Mouse (Mus musculus) embryonic facial prominence, embryonic 12.5 days (tissue): ENCODE results near the gene Cpne7. TPM values are rescaled to one million over a fixed set of nuclear protein-coding genes. Genes with fewer than 3 reads are reported as not detected.
A peak's percentile ranks its signal among the peaks of the same experiment; 100 is the strongest.
"Not testable (repeated sequence)": the region's sequence is repeated elsewhere in the genome, so short reads cannot be mapped to it uniquely, and the experiment has no call there.

Experiments used
- ATAC-seq: fragments of 200-750 bp; cut with Nextera tagmentation; 2 replicates; pipeline ENCODE4 v1.8.0; 2017; ENCODE audit not compliant: insufficient number of reproducible peaks, insufficient read depth, low FRiP score, low TSS enrichment
- H3K27ac ChIP-seq: fragments of 300-500 bp; sonication (generic); 2 replicates; pipeline ENCODE4 v1.5.1; 2016; ENCODE audit warnings: mild to moderate bottlenecking
- H3K27me3 ChIP-seq: fragments of 300-500 bp; sonication (generic); 2 replicates; pipeline ENCODE4 v1.6.1; 2016; ENCODE audit warnings: mild to moderate bottlenecking, moderate library complexity
- H3K36me3 ChIP-seq: fragments of 300-500 bp; sonication (generic); 2 replicates; pipeline ENCODE4 v1.6.1; 2016; ENCODE audit warnings: mild to moderate bottlenecking
- H3K4me1 ChIP-seq: fragments of 300-500 bp; sonication (generic); 2 replicates; pipeline ENCODE4 v1.6.1; 2016
- H3K4me2 ChIP-seq: fragments of 300-500 bp; sonication (generic); replicated peaks from 2 replicates; pipeline ENCODE4 v1.6.1; 2016; ENCODE audit warnings: mild to moderate bottlenecking, moderate library complexity
- H3K4me3 ChIP-seq: fragments of 300-500 bp; sonication (generic); 2 replicates; pipeline ENCODE4 v1.5.1; 2016; ENCODE audit warnings: mild to moderate bottlenecking
- H3K9ac ChIP-seq: fragments of 300-500 bp; sonication (generic); 2 replicates; pipeline ENCODE4 v1.6.1; 2016; ENCODE audit warnings: mild to moderate bottlenecking, moderate library complexity
- H3K9me3 ChIP-seq: fragments of 300-500 bp; sonication (generic); 2 replicates; pipeline ENCODE4 v1.6.1; 2016; ENCODE audit warnings: mild to moderate bottlenecking, moderate library complexity
- WGBS: fragments of 180-500 bp; shearing (Covaris S2); methylation state at CpG from one replicate; pipeline ENCODE4 v1.1.7; 2016; 5-methylcytosine and 5-hydroxymethylcytosine counted together
- polyA plus RNA-seq: library from polyadenylated mRNA; unstranded; fragments of >200 nt; fragmentation: Nextera tagmentation; extraction: Ambion mirVana; gene quantifications from 2 replicates; pipeline ENCODE4 v1.2.1, GENCODE M21; 2016

The Cpne7 gene
- polyA plus RNA-seq, 1 experiment from 2014 or later, result 1.4 TPM

DNA sequence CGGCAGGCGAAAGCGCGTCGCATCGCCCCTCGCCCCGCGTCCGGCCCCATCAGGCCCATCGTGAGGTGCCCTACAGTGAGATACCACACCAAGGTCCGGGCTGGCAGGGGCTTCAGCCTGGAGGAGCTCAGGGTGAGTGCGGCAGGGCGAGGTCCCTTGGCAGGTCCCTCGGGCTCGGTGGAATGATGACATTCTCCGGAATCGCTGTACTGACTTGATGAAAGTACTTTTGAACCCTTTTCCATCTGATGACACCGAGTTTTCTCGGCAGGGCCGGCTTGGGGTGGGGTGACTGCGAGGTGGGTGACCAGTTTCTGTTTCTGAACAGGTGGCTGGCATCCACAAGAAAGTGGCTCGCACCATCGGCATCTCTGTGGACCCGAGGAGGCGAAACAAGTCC lies 14.3 kb upstream of the Cpne7 start:
- Histone ChIP-seq H3K4me3 (peak overlapping the region; percentile 82), H3K27ac (peak overlapping the region; percentile 94), H3K4me2 (peak overlapping the region; percentile 84), H3K36me3 (peaks cover 32% of the 10 kb centered on the region), H3K9ac (peak overlapping the region; percentile 98)
- 1% methylated on average over 25 of the region's 26 CpGs for WGBS
- not testable (repeated sequence) for H3K4me1 ChIP-seq, H3K27me3 ChIP-seq, H3K9me3 ChIP-seq
- ATAC-seq, result peak; percentile 11; the same call in 1 of the 2 replicates

DNA sequence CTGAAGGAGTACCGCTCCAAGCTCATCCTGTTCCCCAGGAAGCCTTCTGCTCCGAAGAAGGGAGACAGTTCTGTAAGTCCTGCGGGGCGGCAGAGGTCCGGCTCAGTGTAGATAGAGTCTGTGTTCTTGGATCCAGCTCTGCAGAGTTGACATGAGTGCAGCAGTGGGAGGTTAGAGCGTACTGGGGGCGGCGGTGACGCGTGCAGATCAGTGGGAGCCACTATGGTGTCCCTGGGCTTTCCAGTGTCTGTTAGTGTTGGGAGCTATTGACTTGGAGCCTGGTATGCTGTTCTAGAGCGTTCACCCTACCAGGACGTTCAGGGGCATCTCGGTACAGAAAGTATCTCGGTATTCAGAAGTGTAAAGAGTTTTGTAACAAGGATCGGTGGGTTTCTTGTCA lies 13.9 kb upstream of the Cpne7 start:
- Histone ChIP-seq H3K9ac (peak overlapping the region; percentile 98), H3K36me3 (peaks cover 27% of the 10 kb centered on the region), H3K27me3 (no peaks in the 10 kb centered on the region), H3K4me2 (peak overlapping the region; percentile 84), H3K27ac (peak overlapping the region; percentile 94), H3K9me3 (no peaks in the 10 kb centered on the region), H3K4me1 (peaks cover 9% of the 10 kb centered on the region), H3K4me3 (peak overlapping the region; percentile 82)
- no peak for ATAC-seq
- WGBS, result 16% methylated on average over 15 of the region's 15 CpGs

DNA sequence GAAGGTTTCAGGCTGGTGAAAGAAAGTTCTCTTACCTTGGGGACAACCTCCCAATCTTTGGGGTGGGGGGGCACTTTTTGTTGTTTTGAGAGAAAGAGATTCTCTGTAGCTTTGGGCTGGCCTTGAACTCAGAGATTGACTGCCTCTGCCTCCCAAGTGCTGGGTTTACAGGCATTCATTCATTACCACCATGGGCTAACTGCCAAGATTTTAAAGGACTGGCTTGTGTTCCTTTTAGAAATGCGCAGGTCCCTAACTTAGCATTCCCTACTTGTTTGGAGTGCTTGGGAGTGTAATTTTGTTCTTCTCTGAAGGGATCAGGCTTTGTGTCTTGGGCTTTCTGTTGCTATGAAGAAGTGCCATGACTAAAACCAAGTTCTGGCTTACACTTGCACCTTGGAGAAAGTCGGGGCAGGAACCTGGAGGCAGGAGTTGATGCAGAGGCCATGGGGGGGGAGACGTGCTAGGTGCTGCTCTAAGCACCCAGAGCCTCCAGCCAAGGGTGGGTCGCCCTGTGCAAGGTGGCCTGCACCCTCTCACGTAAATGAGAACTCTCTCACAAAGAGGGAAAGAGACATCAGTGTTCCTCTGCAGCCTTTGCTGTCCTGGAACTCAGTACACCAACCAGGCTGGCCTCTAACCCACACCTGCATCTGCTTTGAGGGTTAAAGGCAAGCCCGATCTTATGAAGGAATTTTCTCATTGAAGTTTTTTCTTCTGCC lies 13.0 kb upstream of the Cpne7 start:
- Histone ChIP-seq H3K36me3 (peaks cover 24% of the 10 kb centered on the region), H3K9me3 (no peaks in the 10 kb centered on the region), H3K4me3 (peak overlapping the region; percentile 82; the same call in 1 of the 2 replicates), H3K27me3 (no peaks in the 10 kb centered on the region), H3K4me1 (peaks cover 9% of the 10 kb centered on the region), H3K27ac (0 out of 2 replicates have a peak overlapping the region, but pooled peaks have one; percentile 94), H3K9ac (peak overlapping the region; percentile 98), H3K4me2 (peak overlapping the region; percentile 84)
- WGBS, result 82% methylated on average over 6 of the region's 6 CpGs
- ATAC-seq, result no peak

DNA sequence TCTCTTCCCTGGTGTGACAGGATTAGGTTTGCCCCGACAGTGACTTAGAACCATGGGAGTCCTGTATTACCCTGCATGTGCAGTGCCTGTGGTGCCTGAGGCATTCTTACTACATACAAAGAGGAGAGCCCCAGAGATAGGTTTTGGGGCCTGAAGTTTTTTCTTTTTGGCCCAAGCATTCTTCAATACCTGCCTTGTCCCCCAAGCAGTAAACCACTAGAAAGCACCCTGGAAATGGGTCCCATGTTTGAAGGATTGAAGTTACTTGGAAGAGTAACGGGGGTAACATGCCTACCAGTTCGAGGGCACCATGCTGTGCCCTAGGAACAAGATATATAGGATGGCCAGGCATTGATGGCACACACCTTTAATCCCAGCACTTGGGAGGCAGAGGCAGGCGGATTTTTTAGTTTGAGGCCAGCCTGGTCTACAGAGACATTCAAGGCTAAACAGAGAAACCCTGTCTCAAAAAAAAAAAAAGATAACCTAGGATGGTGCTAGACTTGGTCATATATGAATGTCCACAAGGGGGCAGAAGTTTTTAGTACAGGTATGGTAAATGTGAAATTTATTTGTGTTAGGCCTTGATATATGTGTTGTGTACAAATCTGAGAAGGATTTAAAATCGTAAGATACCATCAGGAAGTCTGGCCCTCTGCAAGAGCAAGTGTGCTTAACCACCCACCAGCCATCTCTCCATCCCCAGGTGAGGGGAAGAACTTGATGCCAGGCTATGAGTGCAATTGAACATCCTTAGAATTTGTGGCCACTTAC lies 11.4 kb upstream of the Cpne7 start:
- Histone ChIP-seq H3K4me3 (no peak overlapping the region), H3K9me3 (no peaks in the 10 kb centered on the region), H3K4me2 (no peak overlapping the region), H3K27ac (no peak overlapping the region), H3K36me3 (peaks cover 24% of the 10 kb centered on the region), H3K27me3 (no peaks in the 10 kb centered on the region), H3K9ac (no peak overlapping the region), H3K4me1 (peaks cover 9% of the 10 kb centered on the region)
- ATAC-seq, result no peak
- 63% methylated on average over 5 of the region's 5 CpGs for WGBS

DNA sequence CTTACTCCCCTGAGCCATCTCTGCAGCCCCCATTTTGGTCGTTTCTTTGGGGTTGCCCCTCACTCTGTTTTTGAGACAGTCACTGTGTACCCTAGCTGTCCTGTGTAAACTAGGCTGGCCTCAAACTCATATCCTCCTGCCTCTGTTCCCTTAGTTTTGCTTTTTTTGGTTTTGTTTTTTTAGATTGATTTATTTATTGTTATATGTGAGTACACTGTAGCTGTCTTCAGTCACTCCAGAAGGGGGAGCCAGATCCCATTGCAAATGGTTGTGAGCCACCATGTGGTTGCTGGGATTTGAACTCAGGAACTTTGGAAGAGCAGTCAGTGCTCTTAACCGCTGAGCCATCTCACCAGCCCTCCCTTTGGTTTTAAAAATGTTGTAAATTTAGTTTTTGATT lies 10.6 kb upstream of the Cpne7 start:
- Histone ChIP-seq H3K27ac (no peak overlapping the region), H3K4me1 (peaks cover 9% of the 10 kb centered on the region), H3K4me3 (no peak overlapping the region), H3K9ac (no peak overlapping the region), H3K4me2 (no peak overlapping the region), H3K36me3 (peaks cover 24% of the 10 kb centered on the region), H3K27me3 (no peaks in the 10 kb centered on the region), H3K9me3 (no peaks in the 10 kb centered on the region)
- ATAC-seq, result no peak
- 51% methylated on average over 2 of the region's 2 CpGs for WGBS

DNA sequence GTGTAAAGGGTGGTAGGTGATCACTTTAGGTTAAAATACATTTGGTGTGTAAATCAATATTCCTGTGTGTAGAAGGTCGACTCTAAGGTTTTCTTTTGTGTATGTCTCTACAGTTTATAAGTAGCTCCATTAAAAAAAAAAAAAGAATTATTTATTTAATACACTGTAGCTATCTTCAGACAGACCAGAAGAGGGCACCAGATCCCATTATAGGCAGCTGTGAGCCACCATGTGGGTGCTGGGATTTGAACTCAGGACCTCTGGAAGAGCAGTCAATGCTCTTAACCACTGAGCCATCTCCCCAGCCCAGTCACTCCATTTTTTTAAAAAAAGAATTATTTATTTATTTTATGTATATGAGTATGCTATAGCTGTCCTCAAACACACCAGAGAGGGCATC lies 9.2 kb upstream of the Cpne7 start:
- no peak overlapping the region for H3K4me2 ChIP-seq
- peaks cover 24% of the 10 kb centered on the region for H3K36me3 ChIP-seq
- WGBS, result 63% methylated on average over 1 of the region's 1 CpGs
- H3K4me1 ChIP-seq, result peaks cover 9% of the 10 kb centered on the region
- H3K27me3 ChIP-seq, result no peaks in the 10 kb centered on the region
- no peaks in the 10 kb centered on the region for H3K9me3 ChIP-seq
- no peak overlapping the region for H3K9ac ChIP-seq
- ATAC-seq, result no peak
- H3K4me3 ChIP-seq, result no peak overlapping the region
- H3K27ac ChIP-seq, result no peak overlapping the region

DNA sequence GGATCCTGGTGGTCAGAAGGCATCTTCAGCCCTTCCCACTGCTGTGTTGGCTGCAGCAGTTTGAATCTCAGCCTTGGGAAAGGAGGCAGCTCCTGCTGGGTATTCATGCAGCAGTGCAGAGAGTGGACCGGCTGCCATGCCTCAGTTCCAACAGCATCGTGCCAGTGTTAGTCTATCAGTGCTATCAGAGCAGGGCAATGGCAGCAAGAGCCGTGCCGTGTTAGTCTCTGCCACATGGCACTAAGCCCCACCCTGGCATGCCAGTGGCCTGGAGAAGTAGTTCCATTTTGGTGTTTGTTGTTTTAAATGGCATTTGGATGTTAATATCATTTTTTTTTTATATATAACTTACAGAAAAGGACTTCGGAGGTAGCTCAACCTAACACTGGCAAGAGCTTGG lies 8.2 kb upstream of the Cpne7 start:
- Histone ChIP-seq H3K9ac (no peak overlapping the region), H3K27me3 (no peaks in the 10 kb centered on the region), H3K4me2 (no peak overlapping the region), H3K27ac (no peak overlapping the region), H3K4me3 (no peak overlapping the region), H3K36me3 (peaks cover 15% of the 10 kb centered on the region), H3K4me1 (peaks cover under 1% of the 10 kb centered on the region), H3K9me3 (no peaks in the 10 kb centered on the region)
- 82% methylated on average over 5 of the region's 5 CpGs for WGBS
- no peak for ATAC-seq

DNA sequence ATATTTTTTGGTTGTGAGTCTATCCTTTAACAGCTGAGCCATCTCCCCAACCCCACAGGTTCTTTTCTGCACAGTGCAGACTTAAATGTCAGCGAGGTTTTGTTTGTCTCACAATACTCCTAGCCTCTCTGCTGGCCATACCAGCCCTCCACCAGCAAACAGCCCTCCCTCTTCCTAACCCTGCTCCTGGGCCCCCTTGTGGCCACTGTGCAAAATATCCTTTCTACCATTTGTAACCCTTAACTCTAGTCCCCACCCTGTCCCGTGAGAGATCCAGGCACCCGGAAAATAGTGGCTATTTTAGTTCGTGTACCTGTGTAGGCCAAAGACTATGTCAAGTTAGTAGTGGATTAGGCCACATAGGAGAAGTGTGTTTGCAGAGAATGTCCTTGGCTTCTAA lies 6.5 kb upstream of the Cpne7 start:
- 13% methylated on average over 4 of the region's 4 CpGs for WGBS
- no peak overlapping the region for H3K27ac ChIP-seq
- H3K36me3 ChIP-seq, result no peaks in the 10 kb centered on the region
- no peak overlapping the region for H3K9ac ChIP-seq
- H3K4me2 ChIP-seq, result no peak overlapping the region
- no peaks in the 10 kb centered on the region for H3K4me1 ChIP-seq
- peaks cover 4% of the 10 kb centered on the region for H3K27me3 ChIP-seq
- no peaks in the 10 kb centered on the region for H3K9me3 ChIP-seq
- no peak overlapping the region for H3K4me3 ChIP-seq
- no peak for ATAC-seq

DNA sequence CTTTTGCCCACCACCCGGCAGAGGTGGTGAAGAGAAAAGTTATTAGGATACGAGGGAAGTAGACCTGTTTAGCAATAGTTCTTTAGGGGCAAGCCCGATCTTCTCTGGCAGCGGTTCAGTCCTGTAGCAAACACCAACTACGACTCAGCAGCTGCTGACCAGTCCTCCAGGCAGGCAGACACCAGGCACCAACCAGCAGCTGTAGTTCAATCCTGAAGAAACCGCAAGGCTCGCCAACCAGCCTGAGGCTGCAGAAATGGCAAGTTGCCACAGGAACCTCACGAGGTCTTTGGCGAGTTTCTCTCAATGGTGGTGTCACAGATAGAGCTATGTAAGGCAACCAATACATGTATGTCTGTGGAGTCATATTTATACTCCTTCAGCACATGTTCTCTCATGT lies 4.3 kb upstream of the Cpne7 start:
- Histone ChIP-seq H3K4me2 (no peak overlapping the region), H3K9ac (no peak overlapping the region), H3K27me3 (peaks cover 27% of the 10 kb centered on the region), H3K4me3 (no peak overlapping the region), H3K36me3 (no peaks in the 10 kb centered on the region), H3K4me1 (peaks cover 11% of the 10 kb centered on the region), H3K9me3 (no peaks in the 10 kb centered on the region), H3K27ac (no peak overlapping the region)
- 79% methylated on average over 9 of the region's 9 CpGs for WGBS
- ATAC-seq, result no peak

DNA sequence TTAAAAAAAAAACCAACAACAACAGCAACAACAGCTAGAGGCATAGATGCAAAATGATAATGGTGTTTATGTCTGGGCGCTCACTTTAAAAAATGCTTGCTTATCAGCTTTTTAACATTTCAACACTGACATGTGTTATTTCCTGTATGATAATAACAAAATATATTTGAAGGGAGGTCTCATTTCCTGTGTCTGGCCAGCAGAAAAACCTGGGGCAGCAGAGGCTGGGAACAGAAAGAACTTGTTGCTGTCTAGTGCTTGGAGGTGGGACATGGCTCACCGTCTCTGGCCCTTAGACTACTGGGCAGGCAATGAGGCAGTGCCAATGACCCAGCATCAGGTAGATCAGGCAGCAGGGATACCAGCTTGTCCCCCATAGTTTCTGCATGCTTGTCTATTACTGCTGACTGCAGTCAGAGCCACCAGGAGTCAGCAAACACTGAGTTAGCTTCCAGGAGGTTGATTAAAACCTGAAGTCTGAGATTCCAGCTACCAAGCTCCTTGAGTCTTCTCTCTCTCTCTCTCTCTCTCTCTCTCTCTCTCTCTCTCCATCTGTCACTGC lies 3.2 kb upstream of the Cpne7 start:
- no peak overlapping the region for H3K9ac ChIP-seq
- H3K36me3 ChIP-seq, result no peaks in the 10 kb centered on the region
- 46% methylated on average over 2 of the region's 2 CpGs for WGBS

DNA sequence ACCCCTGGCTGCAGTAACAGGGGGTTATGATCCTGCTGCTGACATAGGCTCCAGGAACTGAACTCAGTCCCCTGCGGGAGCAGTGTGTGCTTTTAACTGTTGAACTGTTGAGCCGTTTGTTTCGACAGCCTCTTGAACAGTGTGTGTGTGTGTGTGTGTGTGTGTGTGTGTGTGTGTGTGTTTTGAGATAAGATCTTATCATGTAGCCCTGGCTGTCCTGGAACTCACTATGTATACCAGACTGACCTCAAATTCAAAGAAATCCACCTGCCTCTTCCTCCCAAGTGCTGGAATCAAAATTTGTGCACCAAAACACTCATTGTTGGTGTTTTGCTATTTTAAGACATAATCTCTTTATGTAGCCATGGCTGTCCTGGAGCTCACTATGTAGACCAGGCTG lies 2.5 kb upstream of the Cpne7 start:
- Histone ChIP-seq H3K9ac (no peak overlapping the region), H3K4me2 (no peak overlapping the region), H3K4me3 (no peak overlapping the region), H3K4me1 (peaks cover 15% of the 10 kb centered on the region), H3K36me3 (no peaks in the 10 kb centered on the region), H3K27ac (no peak overlapping the region), H3K9me3 (no peaks in the 10 kb centered on the region), H3K27me3 (peaks cover 44% of the 10 kb centered on the region)
- no peak for ATAC-seq
- WGBS, result 49% methylated on average over 3 of the region's 3 CpGs

More for the DNA sequence above, 3.2 kb upstream of the Cpne7 start:
- H3K4me2 ChIP-seq, result no peak overlapping the region
- no peak overlapping the region for H3K27ac ChIP-seq
- ATAC-seq, result no peak
- H3K4me3 ChIP-seq, result no peak overlapping the region
- H3K4me1 ChIP-seq, result peaks cover 15% of the 10 kb centered on the region
- peaks cover 38% of the 10 kb centered on the region for H3K27me3 ChIP-seq
- no peaks in the 10 kb centered on the region for H3K9me3 ChIP-seq

DNA sequence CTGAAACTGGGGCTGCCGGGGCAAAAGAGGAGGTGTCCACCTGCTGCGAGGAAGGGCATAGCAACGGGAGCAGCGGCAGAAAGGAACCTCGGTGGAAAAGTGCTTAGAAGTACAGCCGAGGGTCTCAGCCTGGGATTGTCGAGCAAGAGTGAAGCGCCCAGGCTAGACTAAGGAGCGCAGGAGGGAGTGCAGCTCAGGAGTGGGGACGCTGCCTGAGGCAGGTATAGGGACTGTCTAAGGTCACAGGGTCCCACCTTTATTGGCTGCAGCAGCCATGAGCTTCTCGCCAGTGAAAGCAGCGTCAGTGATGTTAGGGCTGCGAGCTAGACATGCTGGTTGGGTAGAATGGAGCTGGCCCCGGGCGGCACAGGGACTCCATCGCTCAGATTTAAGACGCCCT lies 570 bp downstream of the Cpne7 start:
- Histone ChIP-seq H3K9ac (no peak overlapping the region), H3K9me3 (no peaks in the 10 kb centered on the region), H3K4me2 (peak overlapping the region; percentile 96), H3K4me3 (peak overlapping the region; percentile 52), H3K4me1 (peaks cover 15% of the 10 kb centered on the region), H3K36me3 (no peaks in the 10 kb centered on the region), H3K27ac (no peak overlapping the region), H3K27me3 (peaks cover 50% of the 10 kb centered on the region)
- no peak for ATAC-seq
- 2% methylated on average over 17 of the region's 17 CpGs for WGBS
